Comparison of ENCODE assay signal across 15 mouse cellular contexts in the genomic region with DNA sequence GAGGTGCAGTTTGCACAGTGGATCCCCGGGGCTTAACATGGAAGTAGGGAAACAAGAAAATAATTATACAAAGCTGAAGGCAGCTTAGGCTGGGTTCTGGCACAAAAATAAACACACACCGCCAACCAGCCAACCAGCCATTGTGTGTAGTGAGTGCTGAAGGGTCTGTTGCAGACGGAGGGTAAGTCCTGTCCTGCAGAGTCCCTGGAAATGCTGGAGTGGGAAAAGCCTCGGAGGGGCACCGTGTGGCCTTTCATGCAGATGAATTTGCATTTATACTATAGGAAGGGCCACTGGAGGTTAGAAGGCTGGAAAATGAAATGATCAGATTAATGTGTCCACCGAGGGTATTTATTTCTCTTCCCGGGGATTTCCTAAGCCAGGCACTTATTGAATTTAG.
DNase-seq lines count a peak whose midpoint lies in the region; ATAC-seq lines count a peak whose summit lies in the region.
"Had no signal": no experiment of that assay in that cellular context is flagged by ENCODE, and none has a peak within 500 bp of the region (broad histone marks: within the 10 kb centered on the region; RNA-seq: fewer than 3 reads in every experiment).

No protein-coding gene starts in this region.

- H3K4me1 ChIP-seq in forebrain, embryonic 15.5 days = peaks cover 22% of the 10 kb centered on the region
- peaks cover 9% of the 10 kb centered on the region for H3K4me1 ChIP-seq in forebrain, embryonic 12.5 days
- H3K4me1 ChIP-seq in neural tube, embryonic 11.5 days (ENCODE audit: control insufficient read depth, insufficient read depth, low read length) = no peaks in the 10 kb centered on the region
- no peaks in the 10 kb centered on the region; the same call in 1 of the 2 replicates for H3K4me1 ChIP-seq in midbrain, embryonic 15.5 days
- H3K4me1 ChIP-seq: heart, embryonic 15.5 days had no signal

- H3K4me3 ChIP-seq in forebrain, embryonic 15.5 days = no peak overlapping the region
- no peak overlapping the region for H3K4me3 ChIP-seq in forebrain, embryonic 12.5 days (replicated peaks)
- H3K4me3 ChIP-seq in neural tube, embryonic 11.5 days (ENCODE audit: low read depth, low read length) = no peak overlapping the region
- H3K4me3 ChIP-seq in midbrain, embryonic 15.5 days = no peak overlapping the region
- H3K4me3 ChIP-seq: heart, embryonic 15.5 days had no signal

- ATAC-seq in forebrain, embryonic 15.5 days (replicated peaks) = peak; percentile 27; the same call in 1 of the 2 replicates
- no peak for ATAC-seq in forebrain, embryonic 12.5 days (ENCODE audit: low FRiP score)
- 0 out of 2 replicates have a peak, but pooled peaks have one; percentile 13 for ATAC-seq in neural tube, embryonic 11.5 days (ENCODE audit: insufficient read depth, low FRiP score, low TSS enrichment)
- ATAC-seq in midbrain, embryonic 15.5 days (replicated peaks) = peak; percentile 66

- H3K9me3 ChIP-seq in forebrain, embryonic 15.5 days = no peaks in the 10 kb centered on the region
- H3K9me3 ChIP-seq in forebrain, embryonic 12.5 days = no peaks in the 10 kb centered on the region
- H3K9me3 ChIP-seq in neural tube, embryonic 11.5 days (ENCODE audit: control insufficient read depth, low read length) = no peaks in the 10 kb centered on the region
- H3K9me3 ChIP-seq in midbrain, embryonic 15.5 days = no peaks in the 10 kb centered on the region
- H3K9me3 ChIP-seq: heart, embryonic 15.5 days had no signal

- H3K27me3 ChIP-seq in forebrain, embryonic 15.5 days = no peaks in the 10 kb centered on the region
- peaks cover 6% of the 10 kb centered on the region; the same call in 1 of the 2 replicates for H3K27me3 ChIP-seq in forebrain, embryonic 12.5 days
- no peaks in the 10 kb centered on the region for H3K27me3 ChIP-seq in neural tube, embryonic 11.5 days (ENCODE audit: control insufficient read depth, insufficient read depth, low read length)
- no peaks in the 10 kb centered on the region for H3K27me3 ChIP-seq in midbrain, embryonic 15.5 days (replicated peaks)
- H3K27me3 ChIP-seq: heart, embryonic 15.5 days had no signal

- no peak for DNase-seq in neural tube, embryonic 11.5 days (ENCODE audit: low spot score)
- DNase-seq in neural tube, embryonic 10.5 days (ENCODE audit: extremely low spot score, low spot score) = no peak
- DNase-seq in layer of hippocampus, postnatal 36 days = no peak
- no peak for DNase-seq in adrenal gland, postnatal 25 days
- DNase-seq: adrenal gland, postnatal 10 days; cerebellum, adult 8-10 months; heart, adult 18-20 months; liver; liver, postnatal 0 days; retina, postnatal 1 day; thymus, postnatal 4 days had no signal

- no peak overlapping the region for H3K4me2 ChIP-seq in forebrain, embryonic 15.5 days (replicated peaks)
- H3K4me2 ChIP-seq in forebrain, embryonic 12.5 days = no peak overlapping the region
- no peak overlapping the region for H3K4me2 ChIP-seq in neural tube, embryonic 11.5 days (ENCODE audit: low read depth)
- H3K4me2 ChIP-seq in midbrain, embryonic 15.5 days = no peak overlapping the region
- H3K4me2 ChIP-seq: heart, embryonic 15.5 days had no signal

- peak overlapping the region; percentile 51 for H3K27ac ChIP-seq in forebrain, embryonic 15.5 days (replicated peaks)
- no peak overlapping the region for H3K27ac ChIP-seq in forebrain, embryonic 12.5 days
- H3K27ac ChIP-seq in neural tube, embryonic 11.5 days (ENCODE audit: low read depth, low read length) = 0 out of 2 replicates have a peak overlapping the region, but pooled peaks have one; percentile 6
- peak overlapping the region; percentile 13; the same call in 1 of the 2 replicates for H3K27ac ChIP-seq in midbrain, embryonic 15.5 days
- H3K27ac ChIP-seq: heart, embryonic 15.5 days had no signal

- H3K36me3 ChIP-seq in forebrain, embryonic 15.5 days = no peaks in the 10 kb centered on the region
- no peaks in the 10 kb centered on the region for H3K36me3 ChIP-seq in forebrain, embryonic 12.5 days (replicated peaks)
- H3K36me3 ChIP-seq in neural tube, embryonic 11.5 days (ENCODE audit: control insufficient read depth, insufficient read depth, low read length) = no peaks in the 10 kb centered on the region
- H3K36me3 ChIP-seq in midbrain, embryonic 15.5 days (replicated peaks) = no peaks in the 10 kb centered on the region
- H3K36me3 ChIP-seq: heart, embryonic 15.5 days had no signal

- 34% methylated on average over 7 of the region's 7 CpGs for WGBS in forebrain, embryonic 15.5 days
- WGBS in forebrain, embryonic 12.5 days = 55% methylated on average over 7 of the region's 7 CpGs
- WGBS in neural tube, embryonic 11.5 days = 55% methylated on average over 7 of the region's 7 CpGs
- WGBS in midbrain, embryonic 15.5 days = 18% methylated on average over 7 of the region's 7 CpGs

- no peak overlapping the region for H3K9ac ChIP-seq in forebrain, embryonic 15.5 days (replicated peaks)
- no peak overlapping the region for H3K9ac ChIP-seq in forebrain, embryonic 12.5 days
- no peak overlapping the region for H3K9ac ChIP-seq in neural tube, embryonic 11.5 days (ENCODE audit: low read length)
- no peak overlapping the region for H3K9ac ChIP-seq in midbrain, embryonic 15.5 days
- H3K9ac ChIP-seq: heart, embryonic 15.5 days; liver, postnatal 0 days had no signal
